Mouse (Mus musculus) heart, adult 2 months (tissue): Measurements from ENCODE around the gene Abhd2. TPM values are rescaled to one million over a fixed set of nuclear protein-coding genes. Genes with fewer than 3 reads are reported as not detected.

Source experiments
- DNase-seq, 2 experiments: peaks; one replicate each; pipeline ENCODE4 v3.0.0; 2021
- H3K27ac ChIP-seq: fragments of 200-600 bp; 2 replicates; pipeline ENCODE4 v1.8.1; 2022
- H3K27me3 ChIP-seq: fragments of 200-500 bp; 2 replicates; pipeline ENCODE4 v1.6.1; 2012; ENCODE audit warnings: mild to moderate bottlenecking, low read length, inconsistent platforms, mixed read lengths; ENCODE audit not compliant: control insufficient read depth, insufficient read depth
- H3K36me3 ChIP-seq: fragments of 200-500 bp; 2 replicates; pipeline ENCODE4 v1.6.1; 2012; ENCODE audit warnings: low read length, inconsistent platforms; ENCODE audit not compliant: control insufficient read depth, insufficient read depth
- H3K4me1 ChIP-seq: fragments of 200-500 bp; 2 replicates; pipeline ENCODE4 v1.6.1; 2011; ENCODE audit warnings: low read length; ENCODE audit not compliant: control insufficient read depth, insufficient read depth
- H3K4me3 ChIP-seq: fragments of 200-600 bp; 2 replicates; pipeline ENCODE4 v1.8.1; 2022
- H3K79me2 ChIP-seq: fragments of 200-500 bp; replicated peaks from 2 replicates; pipeline ENCODE4 v1.6.1; 2012; ENCODE audit warnings: mild to moderate bottlenecking, inconsistent platforms, low read length, moderate library complexity, mixed read lengths; ENCODE audit not compliant: control insufficient read depth, insufficient read depth
- H3K9ac ChIP-seq: fragments of 200-500 bp; 2 replicates; pipeline ENCODE4 v1.6.1; 2012; ENCODE audit warnings: low read depth, mild to moderate bottlenecking, control low read depth, inconsistent platforms, low read length, mixed read lengths
- CTCF ChIP-seq: fragments of 200-600 bp; IDR thresholded peaks from 2 replicates; pipeline ENCODE4 v1.8.1; 2022; ENCODE audit warnings: antibody characterized with exemption, mild to moderate bottlenecking, moderate library complexity
- EP300 ChIP-seq: fragments of 200-500 bp; IDR thresholded peaks from 2 replicates; pipeline ENCODE4 v1.6.1; 2011; ENCODE audit warnings: low read depth, low read length, control low read depth; ENCODE audit not compliant: insufficient read depth
- POLR2A ChIP-seq: fragments of 200-500 bp; IDR thresholded peaks from 2 replicates; pipeline ENCODE4 v1.6.1; 2011; ENCODE audit warnings: mild to moderate bottlenecking, low read depth, low read length, control low read depth; ENCODE audit not compliant: insufficient read depth
- WGBS: fragments of 180-500 bp; shearing (Covaris S2); methylation state at CpG from one replicate; pipeline ENCODE4 v1.1.7; 2018; 5-methylcytosine and 5-hydroxymethylcytosine counted together
- intact Hi-C: fragments of 180-260 bp; cut with DNase I; formaldehyde crosslinking; loops from one replicate; pipeline ENCODE4 v1.15.1; 2025
- polyA plus RNA-seq: library from polyadenylated mRNA; depleted of rRNA; stranded (reverse); fragments of >200 nt; gene quantifications from 2 replicates; pipeline ENCODE4 v1.2.3, GENCODE M21; 2012
- total RNA-seq, 2 experiments: library from RNA; stranded (reverse); gene quantifications; 2 replicates each; pipeline ENCODE4 v1.2.3; 2021

Gene Abhd2
- total and polyA plus RNA-seq, 3 experiments: 8.4 to 36.3 (median 33.8) TPM

GRCm38 (mm10) chr7:79387991-79388390, 115.0 kb downstream of the Abhd2 start:
- no peak for DNase-seq
- H3K27me3 ChIP-seq: no peaks in the 10 kb centered on the region
- intact Hi-C loops: no loop called here
- no peaks in the 10 kb centered on the region for H3K79me2 ChIP-seq
- WGBS: 39% methylated on average over 7 of the region's 7 CpGs
- TF ChIP-seq CTCF: no peak
- TF ChIP-seq POLR2A: no peak
- no peak for TF ChIP-seq EP300
- H3K9ac ChIP-seq: no peak overlapping the region
- peaks cover 1% of the 10 kb centered on the region; the same call in 1 of the 2 replicates for H3K4me1 ChIP-seq
- H3K4me3 ChIP-seq: no peak overlapping the region
- H3K27ac ChIP-seq: no peak overlapping the region
- H3K36me3 ChIP-seq: no peaks in the 10 kb centered on the region

GRCm38 (mm10) chr7:79388671-79389206, 115.7 kb downstream of the Abhd2 start:
- DNase-seq: no peak
- no peak for TF ChIP-seq EP300
- no peak for TF ChIP-seq CTCF
- TF ChIP-seq POLR2A: no peak
- 73% methylated on average over 7 of the region's 7 CpGs for WGBS

GRCm38 (mm10) chr7:79390141-79390708, 117.2 kb downstream of the Abhd2 start:
- H3K27ac ChIP-seq: no peak overlapping the region
- no peak overlapping the region for H3K4me3 ChIP-seq
- intact Hi-C loops: no loop called here
- no peaks in the 10 kb centered on the region for H3K27me3 ChIP-seq
- no peak overlapping the region for H3K9ac ChIP-seq
- no peak for DNase-seq
- TF ChIP-seq CTCF (no peak), POLR2A (no peak), EP300 (no peak)
- H3K4me1 ChIP-seq: peaks cover 1% of the 10 kb centered on the region; the same call in 1 of the 2 replicates
- 70% methylated on average over 5 of the region's 5 CpGs for WGBS
- H3K79me2 ChIP-seq: no peaks in the 10 kb centered on the region
- H3K36me3 ChIP-seq: no peaks in the 10 kb centered on the region

More at GRCm38 (mm10) chr7:79388671-79389206, 115.7 kb downstream of the Abhd2 start:
- Histone ChIP-seq H3K27me3 (no peaks in the 10 kb centered on the region), H3K9ac (no peak overlapping the region), H3K79me2 (no peaks in the 10 kb centered on the region), H3K4me3 (no peak overlapping the region), H3K36me3 (no peaks in the 10 kb centered on the region), H3K4me1 (peaks cover 1% of the 10 kb centered on the region; the same call in 1 of the 2 replicates), H3K27ac (no peak overlapping the region)
- intact Hi-C loops: no loop called here

GRCm38 (mm10) chr7:79391471-79391870, 118.5 kb downstream of the Abhd2 start:
- TF ChIP-seq EP300 (no peak), CTCF (no peak), POLR2A (no peak)
- DNase-seq: no peak
- peaks cover 1% of the 10 kb centered on the region; the same call in 1 of the 2 replicates for H3K4me1 ChIP-seq
- H3K79me2 ChIP-seq: no peaks in the 10 kb centered on the region
- no peaks in the 10 kb centered on the region for H3K36me3 ChIP-seq
- H3K27ac ChIP-seq: no peak overlapping the region; the same call in 1 of the 2 replicates
- H3K27me3 ChIP-seq: no peaks in the 10 kb centered on the region
- WGBS: 2% methylated on average over 3 of the region's 3 CpGs
- intact Hi-C loops: no loop called here
- H3K9ac ChIP-seq: peak overlapping the region; percentile 83
- H3K4me3 ChIP-seq: peak overlapping the region; percentile 58

GRCm38 (mm10) chr7:79391883-79392649, 119.1 kb downstream of the Abhd2 start, which contains the start of gene Fanci:
Gene Fanci, plus strand, starts transcription at chr7:79391929.
- Histone ChIP-seq H3K4me3 (peak within 1 kb of the TSS; percentile 58), H3K9ac (peak within 1 kb of the TSS; percentile 83), H3K27me3 (no peaks in the 10 kb centered on the region), H3K36me3 (no peaks in the 10 kb centered on the region), H3K27ac (peak within 1 kb of the TSS; percentile 89), H3K4me1 (peaks cover 1% of the 10 kb centered on the region; the same call in 1 of the 2 replicates), H3K79me2 (no peaks in the 10 kb centered on the region)
- TF ChIP-seq EP300: 0 out of 2 replicates have a peak, but pooled peaks have one; percentile 34
- 0 out of 2 replicates have a peak, but pooled peaks have one; percentile 7 for TF ChIP-seq CTCF
- TF ChIP-seq POLR2A: peak; percentile 58
- peak; percentile 94 to 97 for DNase-seq
- WGBS: under 1% methylated on average over 42 of the region's 44 CpGs
- intact Hi-C loops: loop anchor here (2.0 kb wide), 1 partner anchor 73 kb away; no protein-coding TSS in a partner anchor
